Mouse (Mus musculus) embryonic fibroblast, embryonic 13.5 days (primary cell): ENCODE results near the gene Prkd2. TPM values are rescaled to one million over a fixed set of nuclear protein-coding genes. Genes with fewer than 3 reads are reported as not detected.

Source experiments
- H3K27ac ChIP-seq: 2 replicates; pipeline ENCODE4 v1.5.1; 2012; ENCODE audit warnings: low read length, control low read depth, inconsistent platforms; ENCODE audit not compliant: insufficient read depth
- H3K4me1 ChIP-seq: 2 replicates; pipeline ENCODE4 v1.6.1; 2011; ENCODE audit warnings: low read length; ENCODE audit not compliant: control insufficient read depth, insufficient read depth
- H3K4me3 ChIP-seq: 2 replicates; pipeline ENCODE4 v1.5.1; 2011; ENCODE audit warnings: mild to moderate bottlenecking, control low read depth, low read length; ENCODE audit not compliant: insufficient read depth
- CTCF ChIP-seq: IDR thresholded peaks from 2 replicates; pipeline ENCODE4 v1.5.1; 2011; ENCODE audit warnings: mild to moderate bottlenecking, control low read depth, low read length, moderate library complexity, borderline replicate concordance; ENCODE audit not compliant: insufficient read depth
- POLR2A ChIP-seq: IDR thresholded peaks from 2 replicates; pipeline ENCODE4 v1.6.1; 2011; ENCODE audit warnings: low read depth, mild to moderate bottlenecking, control low read depth, low read length, moderate library complexity
- polyA plus RNA-seq: library from polyadenylated mRNA; stranded (reverse); fragments of >200 nt; gene quantifications from 2 replicates; pipeline ENCODE4 v1.2.4, GENCODE M21; 2011; ENCODE audit warnings: low read depth; ENCODE audit not compliant: missing spikeins, insufficient read length

Prkd2 gene
- 17.2 and 17.8 TPM in 2 replicates for polyA plus RNA-seq

GRCm38 (mm10) chr7:16842645-16843063 lies at the start of gene Prkd2:
TSS of gene Prkd2 (plus strand) at chr7:16842902.
- TF ChIP-seq POLR2A (peak; percentile 65), CTCF (no peak)
- Histone ChIP-seq H3K4me1 (peaks cover 2% of the 10 kb centered on the region; the same call in 1 of the 2 replicates), H3K27ac (peak within 1 kb of the TSS; percentile 55), H3K4me3 (peak within 1 kb of the TSS; percentile 59)

- TF ChIP-seq CTCF (no peak), POLR2A (no peak)
- H3K4me1 ChIP-seq: no peaks in the 10 kb centered on the region
- no peak overlapping the region for H3K27ac ChIP-seq
- no peak overlapping the region for H3K4me3 ChIP-seq
These were observed 49.5 kb upstream of the Prkd2 start for GRCm38 (mm10) chr7:16793010-16793725.

DNA sequence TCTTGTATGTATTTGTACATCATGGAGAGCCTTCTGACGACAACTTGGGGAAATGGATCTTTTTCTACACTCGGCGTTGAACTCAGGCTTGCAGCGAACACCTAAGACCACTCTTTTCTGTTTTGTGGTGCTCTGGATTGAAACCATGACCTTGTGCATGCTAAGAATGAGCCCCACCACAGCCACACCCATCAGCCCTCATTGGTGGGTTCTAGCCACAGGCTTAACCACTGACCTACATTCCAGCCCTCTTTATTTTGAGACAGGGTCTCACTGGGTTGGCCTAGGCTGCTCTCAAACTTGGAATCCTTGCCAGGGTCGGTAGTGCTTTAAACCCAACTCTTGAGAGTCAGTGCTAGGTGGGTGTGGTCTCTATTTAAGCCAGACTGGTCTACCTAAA lies 47.8 kb upstream of the Prkd2 start:
- Histone ChIP-seq H3K27ac (no peak overlapping the region), H3K4me1 (no peaks in the 10 kb centered on the region), H3K4me3 (no peak overlapping the region)
- TF ChIP-seq CTCF: no peak
- no peak for TF ChIP-seq POLR2A

DNA sequence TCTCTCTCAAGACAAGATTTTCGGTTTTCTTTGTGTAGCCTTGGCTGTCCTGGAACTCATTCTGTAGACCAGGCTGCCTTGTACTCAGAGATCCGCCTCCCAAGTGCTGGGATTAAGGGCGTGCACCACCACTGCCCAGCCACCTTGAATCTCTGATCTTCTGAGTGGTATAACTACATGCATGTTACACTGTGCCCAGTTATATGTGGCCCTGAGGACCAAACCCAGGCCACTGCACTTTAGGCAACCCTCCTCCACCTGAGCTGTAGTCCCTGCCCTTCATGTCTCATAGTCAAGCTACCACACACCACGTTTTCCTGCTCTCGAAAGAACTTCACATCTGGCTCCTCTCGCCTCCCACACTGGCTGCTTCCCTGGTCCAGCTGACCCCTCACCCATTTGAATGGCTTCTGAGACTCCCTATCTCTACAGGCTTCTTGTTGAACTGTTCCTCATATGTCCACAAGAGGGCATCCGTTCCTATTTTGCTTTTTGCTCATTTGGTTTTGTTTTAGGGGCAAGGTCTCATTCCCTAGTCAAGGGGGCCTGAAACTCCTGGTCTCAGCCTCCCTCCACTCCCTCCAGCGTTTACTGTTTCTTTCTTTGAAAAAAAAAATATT lies 38.2 kb upstream of the Prkd2 start:
- Histone ChIP-seq H3K4me3 (no peak overlapping the region), H3K4me1 (no peaks in the 10 kb centered on the region), H3K27ac (no peak overlapping the region)
- TF ChIP-seq POLR2A (no peak), CTCF (no peak)

- Histone ChIP-seq H3K4me3 (no peak overlapping the region), H3K4me1 (no peaks in the 10 kb centered on the region), H3K27ac (no peak overlapping the region)
- no peak for TF ChIP-seq POLR2A
- no peak for TF ChIP-seq CTCF
These were observed 34.8 kb upstream of the Prkd2 start for GRCm38 (mm10) chr7:16807936-16808335.

DNA sequence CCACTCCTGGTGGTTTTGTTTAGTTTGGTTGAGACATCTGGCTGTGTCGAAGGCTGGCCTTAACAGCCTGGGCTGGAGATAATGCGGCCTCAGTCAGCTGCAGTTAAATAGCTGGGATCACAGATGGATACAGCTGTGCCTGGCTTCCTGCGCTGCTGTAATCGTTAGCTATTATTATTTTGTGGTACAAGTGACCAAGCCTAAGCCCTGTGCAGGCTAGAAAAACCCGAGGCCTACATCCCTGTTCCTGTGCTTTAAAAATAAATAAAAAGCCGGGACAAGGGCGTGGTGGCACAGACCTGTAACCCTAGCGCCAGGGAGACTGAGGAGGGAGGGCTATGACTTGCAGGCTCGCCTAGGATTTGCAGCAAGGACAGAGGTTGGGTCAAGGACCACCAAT lies 34.1 kb upstream of the Prkd2 start:
- Histone ChIP-seq H3K4me3 (no peak overlapping the region), H3K4me1 (no peaks in the 10 kb centered on the region), H3K27ac (no peak overlapping the region)
- no peak for TF ChIP-seq CTCF
- no peak for TF ChIP-seq POLR2A

GRCm38 (mm10) chr7:16809739-16810138 lies 33.0 kb upstream of the Prkd2 start:
- no peak overlapping the region for H3K4me3 ChIP-seq
- no peaks in the 10 kb centered on the region for H3K4me1 ChIP-seq
- no peak for TF ChIP-seq POLR2A
- peak; percentile 87 for TF ChIP-seq CTCF
- H3K27ac ChIP-seq: no peak overlapping the region

GRCm38 (mm10) chr7:16810399-16810919 lies 32.2 kb upstream of the Prkd2 start:
- no peak for TF ChIP-seq CTCF
- TF ChIP-seq POLR2A: no peak
- Histone ChIP-seq H3K4me3 (no peak overlapping the region), H3K27ac (no peak overlapping the region), H3K4me1 (no peaks in the 10 kb centered on the region)

DNA sequence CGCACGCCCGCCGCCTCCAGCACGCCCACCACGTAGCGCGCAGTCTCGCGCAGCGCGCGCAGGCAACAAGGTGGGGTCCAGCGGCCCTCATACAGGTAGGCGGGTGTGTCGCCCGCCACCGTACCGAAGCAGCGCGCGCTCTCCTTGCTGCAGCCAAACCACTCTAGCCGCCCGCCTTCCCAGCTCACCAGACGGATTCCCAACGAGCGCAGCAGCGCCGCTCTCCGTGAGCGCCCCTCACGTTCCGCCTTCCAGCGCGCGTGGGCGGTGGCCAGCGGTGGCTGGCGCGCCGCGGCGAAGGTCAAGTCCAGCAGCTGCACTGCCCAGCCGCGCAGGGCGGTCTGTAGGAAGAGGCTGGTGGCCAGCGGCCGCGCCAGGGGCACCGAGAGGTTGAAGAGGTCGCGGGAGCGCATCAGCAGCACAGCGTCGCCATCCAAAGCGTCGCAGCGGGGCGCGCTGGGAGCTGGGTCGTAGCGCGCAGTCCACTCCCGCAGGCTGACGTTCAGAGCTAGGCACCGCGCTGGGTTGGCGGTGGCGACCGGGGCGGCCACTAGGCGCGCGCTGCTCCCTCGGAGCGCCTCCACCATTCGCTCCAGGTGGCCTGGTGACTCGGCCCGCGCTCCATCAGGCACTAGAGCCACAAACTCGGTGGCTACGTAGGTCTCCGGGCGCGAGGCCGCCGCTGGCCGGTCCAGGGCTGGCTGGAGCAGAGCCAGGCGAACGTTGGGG lies 31.6 kb upstream of the Prkd2 start:
- Histone ChIP-seq H3K4me3 (no peak overlapping the region), H3K27ac (no peak overlapping the region), H3K4me1 (no peaks in the 10 kb centered on the region)
- TF ChIP-seq CTCF (no peak), POLR2A (no peak)

DNA sequence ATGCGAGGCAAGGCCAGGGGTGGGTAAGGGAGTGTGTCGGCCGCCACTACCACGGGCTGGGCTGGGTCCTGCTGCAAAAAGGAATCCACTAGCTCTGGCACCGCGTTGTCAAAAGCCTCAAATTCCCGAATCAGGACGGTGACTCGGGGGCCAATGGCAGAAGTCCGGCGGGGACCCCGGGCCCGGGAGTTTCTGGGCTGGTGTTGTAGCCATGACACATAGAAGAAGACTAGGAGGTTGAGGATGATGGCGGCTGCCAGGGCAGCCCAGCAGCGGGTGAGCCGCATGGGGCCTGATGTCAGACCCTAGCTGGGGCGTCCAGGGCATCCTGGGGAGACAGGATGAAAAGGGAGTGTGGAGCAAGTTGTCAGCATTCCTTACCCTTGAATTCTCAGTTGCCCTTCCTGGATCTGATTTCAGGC lies 31.0 kb upstream of the Prkd2 start:
- TF ChIP-seq POLR2A: no peak
- TF ChIP-seq CTCF: no peak
- H3K4me1 ChIP-seq: no peaks in the 10 kb centered on the region
- H3K4me3 ChIP-seq: no peak overlapping the region
- H3K27ac ChIP-seq: no peak overlapping the region
